Mouse (Mus musculus): Measurements from ENCODE around the gene Eml2.

- TF ChIP-seq POLR2A (IDR thresholded peaks at IDR 0.05; ENCODE audit: low read depth, low read length) (no peak), CTCF (IDR thresholded peaks at IDR 0.05; ENCODE audit: extremely low read depth, insufficient read length, insufficient replicate concordance, low read depth, low read length) (no peak)
Observed at GRCm38 (mm10) chr7:19214369-19214768, 38.1 kb downstream of the Eml2 start.
